8 mouse cellular contexts compared by ENCODE assay signal in the genomic region with DNA sequence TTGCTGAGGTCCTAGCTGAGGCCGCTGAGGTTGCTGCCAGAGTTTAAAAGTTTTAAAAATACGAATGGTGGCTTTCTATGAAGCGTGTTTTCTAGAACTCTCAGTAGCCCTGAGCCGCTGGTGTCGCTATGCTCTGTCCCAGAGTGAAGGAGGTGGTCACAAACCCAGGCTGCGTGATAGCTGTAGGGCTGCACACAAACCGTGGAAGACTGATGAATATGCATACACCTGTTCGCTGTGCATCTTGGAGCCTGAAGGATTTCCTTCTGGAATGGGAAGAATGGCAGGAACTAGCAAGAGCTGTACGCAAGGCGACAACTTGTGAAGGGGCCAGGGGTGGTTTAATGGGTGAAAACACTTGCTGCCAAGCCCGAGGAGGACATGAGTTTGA. TPM values are rescaled to one million over a fixed set of nuclear protein-coding genes. Genes with fewer than 3 reads are reported as not detected.
A peak's percentile ranks its signal among the peaks of the same experiment; 100 is the strongest.
DNase-seq lines count a peak whose midpoint lies in the region; ATAC-seq and TF ChIP-seq lines count a peak whose summit lies in the region.

No protein-coding gene starts in this region.

- no peak for TF ChIP-seq POLR2A in bone marrow, adult 2 months (IDR thresholded peaks at IDR 0.05; ENCODE audit: borderline replicate concordance, control insufficient read depth, low read depth, low read length)

- no peaks in the 10 kb centered on the region for H3K27me3 ChIP-seq in kidney, postnatal 0 days (ENCODE audit: insufficient read depth, low read length)
- no peaks in the 10 kb centered on the region; the same call in 1 of the 2 replicates for H3K27me3 ChIP-seq in forebrain, postnatal 0 days (ENCODE audit: insufficient read depth, low read length)

- H3K4me2 ChIP-seq in kidney, postnatal 0 days (ENCODE audit: low read length): peak overlapping the region; percentile 71
- H3K4me2 ChIP-seq in forebrain, postnatal 0 days (ENCODE audit: low read depth): peak overlapping the region; percentile 75

- peak overlapping the region; percentile 47 for H3K9ac ChIP-seq in kidney, postnatal 0 days (ENCODE audit: low read depth, low read length)
- H3K9ac ChIP-seq in forebrain, postnatal 0 days: peak overlapping the region; percentile 83

- peak; percentile 55 for ATAC-seq in kidney, postnatal 0 days (replicated peaks; ENCODE audit: low FRiP score, low read depth)
- ATAC-seq in forebrain, postnatal 0 days: peak; percentile 70

- peak overlapping the region; percentile 89 for H3K4me3 ChIP-seq in kidney, postnatal 0 days (replicated peaks; ENCODE audit: low read depth, low read length)
- peak overlapping the region; percentile 84 for H3K4me3 ChIP-seq in bone marrow, adult 2 months (replicated peaks; ENCODE audit: control insufficient read depth, low read depth, low read length)
- H3K4me3 ChIP-seq in forebrain, postnatal 0 days (ENCODE audit: low read depth, low read length): peak overlapping the region; percentile 85

- no peak for TF ChIP-seq CTCF in kidney, postnatal 0 days (IDR thresholded peaks at IDR 0.05; ENCODE audit: low read depth)
- TF ChIP-seq CTCF in bone marrow, adult 2 months (IDR thresholded peaks at IDR 0.05; ENCODE audit: control insufficient read depth, insufficient read depth, low read length): no peak
- TF ChIP-seq CTCF in forebrain, postnatal 0 days (IDR thresholded peaks at IDR 0.05; ENCODE audit: low read depth): no peak; the same call in 1 of the 2 replicates

- H3K36me3 ChIP-seq in kidney, postnatal 0 days (ENCODE audit: insufficient read depth, low read length): 0 out of 2 replicates have a peak, but pooled peaks cover 3% of the 10 kb centered on the region
- H3K36me3 ChIP-seq in forebrain, postnatal 0 days (ENCODE audit: insufficient read depth): 0 out of 2 replicates have a peak, but pooled peaks cover 12% of the 10 kb centered on the region

- DNase-seq in kidney, postnatal 0 days (ENCODE audit: low spot score): no peak
- DNase-seq in kidney, postnatal 4 days: no peak
- DNase-seq in forebrain, postnatal 0 days: no peak
- DNase-seq in lung, postnatal 25 days (ENCODE audit: low spot score): peak; percentile 21
- no peak for DNase-seq in adrenal gland, postnatal 14 days
- DNase-seq in urinary bladder, postnatal 10 days (ENCODE audit: low spot score): no peak
- DNase-seq in ovary, postnatal 36 days (ENCODE audit: low spot score): no peak

- 1% methylated on average over 11 of the region's 11 CpGs for WGBS in kidney, postnatal 0 days
- WGBS in bone marrow, adult 2 months: 2% methylated on average over 11 of the region's 11 CpGs
- 2% methylated on average over 11 of the region's 11 CpGs for WGBS in forebrain, postnatal 0 days

- H3K27ac ChIP-seq in kidney, postnatal 0 days: peak overlapping the region; percentile 93
- 0 out of 2 replicates have a peak overlapping the region, but pooled peaks have one; percentile 8 for H3K27ac ChIP-seq in bone marrow, adult 2 months (ENCODE audit: control insufficient read depth, insufficient read depth, low read depth, low read length, poor library complexity)
- H3K27ac ChIP-seq in forebrain, postnatal 0 days (ENCODE audit: low read depth, low read length): peak overlapping the region; percentile 85

- H3K9me3 ChIP-seq in kidney, postnatal 0 days (replicated peaks; ENCODE audit: low read length): no peaks in the 10 kb centered on the region
- no peaks in the 10 kb centered on the region for H3K9me3 ChIP-seq in forebrain, postnatal 0 days (ENCODE audit: low read length)

- H3K4me1 ChIP-seq in kidney, postnatal 0 days (replicated peaks; ENCODE audit: insufficient read depth, low read length): peaks cover 15% of the 10 kb centered on the region
- H3K4me1 ChIP-seq in bone marrow, adult 2 months (ENCODE audit: control insufficient read depth, insufficient read depth, low read length): peaks cover 2% of the 10 kb centered on the region; the same call in 1 of the 2 replicates
- peaks cover 5% of the 10 kb centered on the region; the same call in 1 of the 2 replicates for H3K4me1 ChIP-seq in forebrain, postnatal 0 days (ENCODE audit: insufficient read depth)

RNA-seq across cellular contexts. Expression of gene Mphosph6, which starts 0.6 kb away (rescaled TPM):
- 62.2 and 65.3 TPM in 2 replicates for polyA plus RNA-seq in kidney, postnatal 0 days (2015; fragmentation: Nextera tagmentation; extraction: Ambion mirVana)
- polyA plus RNA-seq in bone marrow, adult 2 months (2011; ENCODE audit: insufficient read depth, insufficient read length, low replicate concordance, missing spikeins): 28.8 and 32.0 TPM in 2 replicates
- 16.8 and 18.5 TPM in 2 replicates for total RNA-seq in forebrain, postnatal 0 days (2014; rRNA removed)
- polyA plus RNA-seq in forebrain, postnatal 0 days (2015; fragmentation: Nextera tagmentation; extraction: Ambion mirVana): 38.8 and 43.8 TPM in 2 replicates
- total RNA-seq in adrenal gland, postnatal 14 days (2021): 15.3 and 18.8 TPM in 2 replicates

Comparison
In these comparisons a context has a peak if more than half of its experiments do, and no peak if none do; other contexts are left out.
1. H3K27ac ChIP-seq: peak in every context shown above with its lines; median percentile 93 in kidney, postnatal 0 days; 85 in forebrain, postnatal 0 days; 8 in bone marrow, adult 2 months.